Mouse (Mus musculus) megakaryocyte, embryonic 14.5 days (primary cell): ENCODE measurements at regions not wholly inside any gene's neighbourhood (a gene's known extent, or its start where the extent isn't known, plus 50 kb on each side); places are given as distances from the start of the nearest gene placed in this dataset.
"Not testable (repeated sequence)": the region's sequence is repeated elsewhere in the genome, so short reads cannot be mapped to it uniquely, and the experiment has no call there.

Experiments
- FLI1 ChIP-seq: IDR thresholded peaks from 2 replicates; pipeline ENCODE4 v1.6.1; 2012; ENCODE audit warnings: low read length, inconsistent platforms, mixed read lengths
- GATA1 ChIP-seq: IDR thresholded peaks from 3 replicates; pipeline ENCODE4 v1.6.1; 2012; ENCODE audit warnings: mixed read lengths, low read length, inconsistent platforms, borderline replicate concordance

GRCm38 (mm10) chr13:49966072-49966471 lies 167.3 kb upstream of the Gm30302 start:
- not testable (repeated sequence) for TF ChIP-seq GATA1, FLI1
